Mouse (Mus musculus): ENCODE measurements at regions not wholly inside any gene's neighbourhood (a gene's known extent, or its start where the extent isn't known, plus 50 kb on each side); places are given as distances from the start of the nearest gene placed in this dataset.

GRCm38 (mm10) chr13:97310855-97311189 is 69.9 kb downstream of the Enc1 start:
- Histone ChIP-seq H3K27ac (no peak overlapping the region), H3K4me1 (replicated peaks) (peaks cover 41% of the 10 kb centered on the region), H3K4me3 (replicated peaks) (no peak overlapping the region), H3K9me3 (no peaks in the 10 kb centered on the region), H3K9ac (replicated peaks) (no peak overlapping the region), H3K36me3 (no peaks in the 10 kb centered on the region), H3K27me3 (no peaks in the 10 kb centered on the region), H3K4me2 (no peak overlapping the region)
- ATAC-seq (ENCODE audit: insufficient number of reproducible peaks, insufficient read depth, low FRiP score, low TSS enrichment, low read depth): no peak
- WGBS: 28% methylated on average over 3 of the region's 3 CpGs

DNA sequence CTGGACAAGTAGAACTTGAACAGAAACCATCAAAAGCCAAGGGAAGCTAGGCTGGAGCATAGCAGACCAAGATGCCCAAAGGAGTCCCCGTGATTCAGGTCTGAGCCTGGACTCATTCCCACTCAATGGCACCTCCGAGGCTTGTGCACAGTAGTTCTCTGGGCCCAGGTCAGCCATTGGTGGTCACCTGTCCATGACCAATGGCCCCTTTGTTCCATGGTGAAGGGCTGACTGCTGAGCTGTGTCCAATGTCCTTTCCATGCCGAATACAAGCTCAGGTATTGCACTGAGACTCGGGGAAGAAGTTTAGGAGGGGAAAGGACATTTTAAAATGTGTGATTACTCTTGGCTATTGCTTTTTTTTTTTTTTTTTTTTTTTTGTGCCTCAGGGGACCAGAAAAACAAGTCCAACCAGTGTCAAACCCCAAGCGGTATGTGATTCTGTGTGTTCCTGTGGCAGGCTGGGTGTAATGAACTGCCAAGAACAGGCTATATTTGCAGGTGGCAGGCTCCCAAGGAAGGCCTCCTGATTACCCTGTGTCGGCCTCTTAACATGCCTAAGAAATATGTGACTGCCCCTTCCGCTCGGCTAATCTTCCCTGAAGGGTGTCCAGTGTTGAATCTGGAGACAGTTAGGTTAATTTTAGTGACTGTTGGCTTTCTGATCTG is 69.4 kb downstream of the Enc1 start:
- Histone ChIP-seq H3K4me1 (replicated peaks) (peaks cover 41% of the 10 kb centered on the region), H3K36me3 (no peaks in the 10 kb centered on the region), H3K27me3 (no peaks in the 10 kb centered on the region), H3K9ac (replicated peaks) (no peak overlapping the region), H3K4me2 (no peak overlapping the region), H3K4me3 (replicated peaks) (no peak overlapping the region), H3K27ac (no peak overlapping the region), H3K9me3 (no peaks in the 10 kb centered on the region)
- no peak for ATAC-seq (ENCODE audit: insufficient number of reproducible peaks, insufficient read depth, low FRiP score, low TSS enrichment, low read depth)
- WGBS: 39% methylated on average over 8 of the region's 8 CpGs

GRCm38 (mm10) chr13:97309411-97309810 is 68.5 kb downstream of the Enc1 start:
- Histone ChIP-seq H3K9ac (replicated peaks) (no peak overlapping the region), H3K36me3 (no peaks in the 10 kb centered on the region), H3K27ac (no peak overlapping the region), H3K9me3 (no peaks in the 10 kb centered on the region), H3K27me3 (no peaks in the 10 kb centered on the region), H3K4me1 (replicated peaks) (peaks cover 37% of the 10 kb centered on the region), H3K4me3 (replicated peaks) (no peak overlapping the region), H3K4me2 (no peak overlapping the region)
- WGBS: 90% methylated on average over 3 of the region's 3 CpGs
- ATAC-seq (ENCODE audit: insufficient number of reproducible peaks, insufficient read depth, low FRiP score, low TSS enrichment, low read depth): no peak

GRCm38 (mm10) chr13:97308431-97308830 is 67.5 kb downstream of the Enc1 start:
- Histone ChIP-seq H3K27me3 (no peaks in the 10 kb centered on the region), H3K9me3 (no peaks in the 10 kb centered on the region), H3K4me3 (replicated peaks) (no peak overlapping the region), H3K27ac (no peak overlapping the region), H3K4me1 (replicated peaks) (peaks cover 32% of the 10 kb centered on the region), H3K4me2 (no peak overlapping the region), H3K36me3 (no peaks in the 10 kb centered on the region), H3K9ac (replicated peaks) (no peak overlapping the region)
- 88% methylated on average over 2 of the region's 2 CpGs for WGBS
- no peak for ATAC-seq (ENCODE audit: insufficient number of reproducible peaks, insufficient read depth, low FRiP score, low TSS enrichment, low read depth)

Measured in limb, embryonic 12.5 days (tissue).